Mouse (Mus musculus) midbrain, embryonic 12.5 days (tissue): Measurements from ENCODE around the gene Slc6a14. TPM values are rescaled to one million over a fixed set of nuclear protein-coding genes. Genes with fewer than 3 reads are reported as not detected.

Source experiments
- ATAC-seq: fragments of 200-750 bp; cut with Nextera tagmentation; 2 replicates; pipeline ENCODE4 v1.8.0; 2017; ENCODE audit warnings: low read depth, moderate TSS enrichment, moderate library complexity; ENCODE audit not compliant: low FRiP score
- H3K27ac ChIP-seq: fragments of 300-500 bp; sonication (generic); replicated peaks from 2 replicates; pipeline ENCODE4 v1.5.1; 2016; ENCODE audit warnings: mild to moderate bottlenecking
- H3K27me3 ChIP-seq: fragments of 300-500 bp; sonication (generic); 2 replicates; pipeline ENCODE4 v1.6.1; 2016; ENCODE audit warnings: mild to moderate bottlenecking
- H3K36me3 ChIP-seq: fragments of 300-500 bp; sonication (generic); 2 replicates; pipeline ENCODE4 v1.6.1; 2016
- H3K4me1 ChIP-seq: fragments of 300-500 bp; sonication (generic); 2 replicates; pipeline ENCODE4 v1.6.1; 2016
- H3K4me2 ChIP-seq: fragments of 300-500 bp; sonication (generic); replicated peaks from 2 replicates; pipeline ENCODE4 v1.6.1; 2016; ENCODE audit warnings: mild to moderate bottlenecking, moderate library complexity
- H3K4me3 ChIP-seq: fragments of 300-500 bp; sonication (generic); 2 replicates; pipeline ENCODE4 v1.5.1; 2016; ENCODE audit warnings: mild to moderate bottlenecking
- H3K9ac ChIP-seq: fragments of 300-500 bp; sonication (generic); replicated peaks from 2 replicates; pipeline ENCODE4 v1.6.1; 2016; ENCODE audit warnings: mild to moderate bottlenecking, moderate library complexity
- H3K9me3 ChIP-seq: fragments of 300-500 bp; sonication (generic); 2 replicates; pipeline ENCODE4 v1.6.1; 2016; ENCODE audit warnings: mild to moderate bottlenecking
- WGBS: fragments of 180-500 bp; shearing (Covaris S2); methylation state at CpG from one replicate; pipeline ENCODE4 v1.1.7; 2016; 5-methylcytosine and 5-hydroxymethylcytosine counted together
- polyA plus RNA-seq: library from polyadenylated mRNA; unstranded; fragments of >200 nt; fragmentation: Nextera tagmentation; extraction: Ambion mirVana; gene quantifications from 2 replicates; pipeline ENCODE4 v1.2.1, GENCODE M21; 2016

The Slc6a14 gene
- not detected in 2 replicates for polyA plus RNA-seq

GRCm38 (mm10) chrX:21714829-21715228 is at the start of gene Slc6a14:
Gene Slc6a14 (plus strand): TSS chrX:21714896.
- ATAC-seq = no peak
- H3K4me3 ChIP-seq = no peak within 1 kb of the TSS
- 67% methylated on average over 7 of the region's 7 CpGs for WGBS
- no peak within 1 kb of the TSS for H3K9ac ChIP-seq
- no peaks in the 10 kb centered on the region for H3K9me3 ChIP-seq
- no peaks in the 10 kb centered on the region for H3K4me1 ChIP-seq
- no peak within 1 kb of the TSS for H3K4me2 ChIP-seq
- no peaks in the 10 kb centered on the region for H3K27me3 ChIP-seq
- no peak within 1 kb of the TSS for H3K27ac ChIP-seq
- H3K36me3 ChIP-seq = no peaks in the 10 kb centered on the region

GRCm38 (mm10) chrX:21670896-21671295 is 43.8 kb upstream of the Slc6a14 start:
- Histone ChIP-seq H3K4me2 (no peak overlapping the region), H3K4me3 (no peak overlapping the region), H3K27me3 (no peaks in the 10 kb centered on the region), H3K9ac (no peak overlapping the region), H3K4me1 (no peaks in the 10 kb centered on the region), H3K36me3 (no peaks in the 10 kb centered on the region), H3K9me3 (no peaks in the 10 kb centered on the region), H3K27ac (no peak overlapping the region)
- no peak for ATAC-seq
- 31% methylated on average over 7 of the region's 7 CpGs for WGBS

DNA sequence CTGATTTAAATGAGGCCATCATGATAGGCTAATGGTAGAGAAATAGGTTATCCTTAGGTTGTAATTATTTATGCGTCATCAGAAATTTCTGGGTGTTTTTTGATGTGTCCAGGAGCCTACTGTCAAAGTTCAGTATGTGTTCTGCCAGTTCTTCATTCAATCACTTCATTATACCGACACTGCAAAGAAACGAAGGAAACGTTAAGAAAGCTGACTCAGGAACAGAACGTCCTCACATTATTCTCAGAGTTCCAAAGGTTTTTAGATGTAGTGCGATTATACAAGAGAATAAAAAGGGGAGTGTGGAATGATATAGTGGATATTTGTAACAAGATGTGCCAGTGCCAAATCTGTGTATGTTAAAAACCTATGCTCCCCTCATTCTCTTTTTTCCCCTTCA is 19.5 kb upstream of the Slc6a14 start:
- Histone ChIP-seq H3K9ac (no peak overlapping the region), H3K27me3 (no peaks in the 10 kb centered on the region), H3K4me1 (no peaks in the 10 kb centered on the region), H3K4me2 (no peak overlapping the region), H3K27ac (no peak overlapping the region), H3K4me3 (no peak overlapping the region), H3K36me3 (no peaks in the 10 kb centered on the region), H3K9me3 (no peaks in the 10 kb centered on the region)
- 81% methylated on average over 6 of the region's 6 CpGs for WGBS
- no peak for ATAC-seq

- Histone ChIP-seq H3K9ac (no peak overlapping the region), H3K4me1 (no peaks in the 10 kb centered on the region), H3K36me3 (no peaks in the 10 kb centered on the region), H3K4me3 (no peak overlapping the region), H3K9me3 (no peaks in the 10 kb centered on the region), H3K27ac (no peak overlapping the region), H3K4me2 (no peak overlapping the region), H3K27me3 (no peaks in the 10 kb centered on the region)
- ATAC-seq = no peak
- 90% methylated on average over 3 of the region's 3 CpGs for WGBS
Observed at GRCm38 (mm10) chrX:21695687-21696086, 19.0 kb upstream of the Slc6a14 start.

- H3K4me1 ChIP-seq = no peaks in the 10 kb centered on the region
- no peak overlapping the region for H3K27ac ChIP-seq
- no peak overlapping the region for H3K4me2 ChIP-seq
- WGBS = 85% methylated on average over 4 of the region's 4 CpGs
- no peaks in the 10 kb centered on the region for H3K9me3 ChIP-seq
- no peak overlapping the region for H3K9ac ChIP-seq
- no peaks in the 10 kb centered on the region for H3K27me3 ChIP-seq
- no peak for ATAC-seq
- H3K36me3 ChIP-seq = no peaks in the 10 kb centered on the region
- H3K4me3 ChIP-seq = no peak overlapping the region
Observed at GRCm38 (mm10) chrX:21701646-21702045, 13.1 kb upstream of the Slc6a14 start.

- Histone ChIP-seq H3K4me1 (no peaks in the 10 kb centered on the region), H3K4me2 (no peak overlapping the region), H3K4me3 (no peak overlapping the region), H3K27ac (no peak overlapping the region), H3K9me3 (no peaks in the 10 kb centered on the region), H3K9ac (no peak overlapping the region), H3K36me3 (no peaks in the 10 kb centered on the region), H3K27me3 (no peaks in the 10 kb centered on the region)
- ATAC-seq = peak; percentile 72
- 37% methylated on average over 1 of the region's 1 CpGs for whole genome bisulfite sequencing
Observed at GRCm38 (mm10) chrX:21704470-21704869, 10.2 kb upstream of the Slc6a14 start.

- H3K4me3 ChIP-seq = no peak overlapping the region
- no peak overlapping the region for H3K9ac ChIP-seq
- no peak overlapping the region for H3K4me2 ChIP-seq
- 76% methylated on average over 5 of the region's 5 CpGs for WGBS
- H3K27ac ChIP-seq = no peak overlapping the region
- no peaks in the 10 kb centered on the region for H3K36me3 ChIP-seq
- H3K4me1 ChIP-seq = no peaks in the 10 kb centered on the region
- no peaks in the 10 kb centered on the region for H3K9me3 ChIP-seq
- no peaks in the 10 kb centered on the region for H3K27me3 ChIP-seq
- no peak for ATAC-seq
Observed at GRCm38 (mm10) chrX:21715293-21715692, 597 bp downstream of the Slc6a14 start.

- WGBS = 94% methylated on average over 2 of the region's 2 CpGs
- Histone ChIP-seq H3K36me3 (no peaks in the 10 kb centered on the region), H3K4me2 (no peak overlapping the region), H3K27me3 (no peaks in the 10 kb centered on the region), H3K9me3 (no peaks in the 10 kb centered on the region), H3K9ac (no peak overlapping the region), H3K4me3 (no peak overlapping the region), H3K4me1 (no peaks in the 10 kb centered on the region), H3K27ac (no peak overlapping the region)
- no peak for ATAC-seq
Observed at GRCm38 (mm10) chrX:21716885-21717284, 2.2 kb downstream of the Slc6a14 start.

GRCm38 (mm10) chrX:21744997-21745396 is 30.3 kb downstream of the Slc6a14 start, which contains the start of gene Gm28269:
Gene Gm28269 (minus strand): TSS chrX:21745097.
- Histone ChIP-seq H3K4me3 (no peak within 1 kb of the TSS), H3K4me1 (no peaks in the 10 kb centered on the region), H3K9me3 (no peaks in the 10 kb centered on the region), H3K27me3 (no peaks in the 10 kb centered on the region), H3K27ac (no peak within 1 kb of the TSS), H3K36me3 (no peaks in the 10 kb centered on the region), H3K9ac (no peak within 1 kb of the TSS), H3K4me2 (no peak within 1 kb of the TSS)
- ATAC-seq = no peak

Other genes with a start within 250 kb of the Slc6a14 start
- 0.87 and 1.2 TPM in 2 replicates for gene Agtr2, start 230.4 kb upstream of the Slc6a14 start, polyA plus RNA-seq
- gene Gm28269, start 30.2 kb downstream of the Slc6a14 start, polyA plus RNA-seq = not detected in 2 replicates